In genomic region chr6:49211596-49211995, GRCm38 (mm10) we compare ENCODE assay signal across 10 mouse cellular contexts. TPM values are rescaled to one million over a fixed set of nuclear protein-coding genes. Genes with fewer than 3 reads are reported as not detected.
DNase-seq lines count a peak whose midpoint lies in the region; ATAC-seq and TF ChIP-seq lines count a peak whose summit lies in the region.
"Had no signal": no experiment of that assay in that cellular context is flagged by ENCODE, and none has a peak within 500 bp of the region (broad histone marks: within the 10 kb centered on the region; RNA-seq: fewer than 3 reads in every experiment).

No protein-coding gene starts in this region.

- WGBS in hindbrain, embryonic 11.5 days = 31% methylated on average over 5 of the region's 5 CpGs
- 35% methylated on average over 5 of the region's 5 CpGs for WGBS in hindbrain, postnatal 0 days
- WGBS in embryonic facial prominence, embryonic 13.5 days = 12% methylated on average over 5 of the region's 5 CpGs
- 31% methylated on average over 5 of the region's 5 CpGs for WGBS in hindbrain, embryonic 14.5 days
- 15% methylated on average over 5 of the region's 5 CpGs for WGBS in midbrain, embryonic 12.5 days

- H3K4me3 ChIP-seq in hindbrain, embryonic 11.5 days (ENCODE audit: low read depth, low read length) = 0 out of 2 replicates have a peak overlapping the region, but pooled peaks have one; percentile 13
- no peak overlapping the region for H3K4me3 ChIP-seq in hindbrain, postnatal 0 days (ENCODE audit: low read length)
- H3K4me3 ChIP-seq in embryonic facial prominence, embryonic 13.5 days = no peak overlapping the region
- peak overlapping the region; percentile 11 for H3K4me3 ChIP-seq in hindbrain, embryonic 14.5 days (replicated peaks; ENCODE audit: low read length)
- H3K4me3 ChIP-seq in midbrain, embryonic 12.5 days = peak overlapping the region; percentile 27
- no peak overlapping the region for H3K4me3 ChIP-seq in left cerebral cortex, adult 2 months

- H3K9me3 ChIP-seq in hindbrain, embryonic 11.5 days (ENCODE audit: control insufficient read depth, low read length) = no peaks in the 10 kb centered on the region
- H3K9me3 ChIP-seq in hindbrain, postnatal 0 days (ENCODE audit: low read length) = no peaks in the 10 kb centered on the region
- no peaks in the 10 kb centered on the region for H3K9me3 ChIP-seq in embryonic facial prominence, embryonic 13.5 days
- no peaks in the 10 kb centered on the region for H3K9me3 ChIP-seq in hindbrain, embryonic 14.5 days (ENCODE audit: control insufficient read depth, low read length)
- H3K9me3 ChIP-seq in midbrain, embryonic 12.5 days = no peaks in the 10 kb centered on the region

- H3K36me3 ChIP-seq in hindbrain, embryonic 11.5 days (ENCODE audit: control insufficient read depth, insufficient read depth, low read length) = no peaks in the 10 kb centered on the region
- no peaks in the 10 kb centered on the region for H3K36me3 ChIP-seq in hindbrain, postnatal 0 days (ENCODE audit: insufficient read depth, low read length)
- peaks cover 10% of the 10 kb centered on the region for H3K36me3 ChIP-seq in embryonic facial prominence, embryonic 13.5 days
- peaks cover under 1% of the 10 kb centered on the region; the same call in 1 of the 2 replicates for H3K36me3 ChIP-seq in hindbrain, embryonic 14.5 days (replicated peaks; ENCODE audit: control insufficient read depth, insufficient read depth)
- peaks cover 13% of the 10 kb centered on the region for H3K36me3 ChIP-seq in midbrain, embryonic 12.5 days

- no peak for TF ChIP-seq CTCF in hindbrain, postnatal 0 days (IDR thresholded peaks at IDR 0.05; ENCODE audit: low read depth)
- no peak for TF ChIP-seq CTCF in left cerebral cortex, adult 2 months (IDR thresholded peaks at IDR 0.05)

- H3K27me3 ChIP-seq in hindbrain, embryonic 11.5 days (ENCODE audit: control insufficient read depth, insufficient read depth, low read length) = no peaks in the 10 kb centered on the region
- no peaks in the 10 kb centered on the region for H3K27me3 ChIP-seq in hindbrain, postnatal 0 days (ENCODE audit: insufficient read depth, low read length)
- no peaks in the 10 kb centered on the region for H3K27me3 ChIP-seq in embryonic facial prominence, embryonic 13.5 days
- H3K27me3 ChIP-seq in hindbrain, embryonic 14.5 days (ENCODE audit: control insufficient read depth, insufficient read depth, low read length) = no peaks in the 10 kb centered on the region
- no peaks in the 10 kb centered on the region for H3K27me3 ChIP-seq in midbrain, embryonic 12.5 days

- peak overlapping the region; percentile 29; the same call in 1 of the 2 replicates for H3K4me2 ChIP-seq in hindbrain, embryonic 11.5 days (replicated peaks; ENCODE audit: low read depth, low read length)
- no peak overlapping the region for H3K4me2 ChIP-seq in hindbrain, postnatal 0 days (ENCODE audit: low read depth, low read length)
- H3K4me2 ChIP-seq in embryonic facial prominence, embryonic 13.5 days = peak overlapping the region; percentile 68
- H3K4me2 ChIP-seq in hindbrain, embryonic 14.5 days (replicated peaks) = peak overlapping the region; percentile 85
- peak overlapping the region; percentile 92 for H3K4me2 ChIP-seq in midbrain, embryonic 12.5 days (replicated peaks)

- ATAC-seq in hindbrain, embryonic 11.5 days (ENCODE audit: low FRiP score) = no peak
- no peak for ATAC-seq in hindbrain, postnatal 0 days
- no peak for ATAC-seq in embryonic facial prominence, embryonic 13.5 days (ENCODE audit: insufficient number of reproducible peaks, insufficient read depth, low FRiP score, low TSS enrichment, low read depth)
- no peak for ATAC-seq in hindbrain, embryonic 14.5 days (ENCODE audit: low FRiP score)
- no peak for ATAC-seq in midbrain, embryonic 12.5 days (ENCODE audit: low FRiP score, low read depth)
- ATAC-seq: activated CD4-positive, CD25-positive, alpha-beta regulatory T cell, adult 4 months had no signal

- no peak for DNase-seq in hindbrain, embryonic 11.5 days (ENCODE audit: low spot score)
- DNase-seq in hindbrain, postnatal 0 days (ENCODE audit: low spot score) = no peak
- DNase-seq in hindbrain, embryonic 14.5 days (ENCODE audit: low spot score) = no peak
- no peak for DNase-seq in spleen, adult 18-20 months
- DNase-seq in left cerebral cortex, adult 2 months (ENCODE audit: extremely low spot score in 1 of 2, low spot score in 2 of 2) = no peak
- DNase-seq in layer of hippocampus, adult 11-12 months (ENCODE audit: low spot score) = no peak
- DNase-seq: left cerebral cortex, postnatal 4 days had no signal

- peak overlapping the region; percentile 37; the same call in 1 of the 2 replicates for H3K9ac ChIP-seq in hindbrain, embryonic 11.5 days (ENCODE audit: low read depth, low read length)
- no peak overlapping the region for H3K9ac ChIP-seq in hindbrain, postnatal 0 days (replicated peaks; ENCODE audit: low read length)
- no peak overlapping the region for H3K9ac ChIP-seq in embryonic facial prominence, embryonic 13.5 days
- peak overlapping the region; percentile 11; the same call in 1 of the 2 replicates for H3K9ac ChIP-seq in hindbrain, embryonic 14.5 days
- peak overlapping the region; percentile 39; the same call in 1 of the 2 replicates for H3K9ac ChIP-seq in midbrain, embryonic 12.5 days (replicated peaks)

- peak overlapping the region; percentile 24; the same call in 1 of the 2 replicates for H3K27ac ChIP-seq in hindbrain, embryonic 11.5 days (ENCODE audit: low read depth, low read length)
- H3K27ac ChIP-seq in hindbrain, postnatal 0 days = no peak overlapping the region
- peak overlapping the region; percentile 92 for H3K27ac ChIP-seq in embryonic facial prominence, embryonic 13.5 days
- H3K27ac ChIP-seq in hindbrain, embryonic 14.5 days = no peak overlapping the region
- no peak overlapping the region for H3K27ac ChIP-seq in midbrain, embryonic 12.5 days (replicated peaks)
- no peak overlapping the region for H3K27ac ChIP-seq in left cerebral cortex, adult 2 months

- intact Hi-C loops in left cerebral cortex, adult 2 months (cut with DNase I) = no loop called here

- H3K4me1 ChIP-seq in hindbrain, embryonic 11.5 days (replicated peaks; ENCODE audit: control insufficient read depth, insufficient read depth, low read length) = peaks cover 10% of the 10 kb centered on the region; the same call in 1 of the 2 replicates
- peaks cover 12% of the 10 kb centered on the region for H3K4me1 ChIP-seq in hindbrain, postnatal 0 days (ENCODE audit: insufficient read depth, low read length)
- peaks cover 52% of the 10 kb centered on the region for H3K4me1 ChIP-seq in embryonic facial prominence, embryonic 13.5 days
- H3K4me1 ChIP-seq in hindbrain, embryonic 14.5 days (replicated peaks; ENCODE audit: control insufficient read depth, insufficient read depth, low read length) = peaks cover 35% of the 10 kb centered on the region
- peaks cover 36% of the 10 kb centered on the region for H3K4me1 ChIP-seq in midbrain, embryonic 12.5 days

RNA-seq across cellular contexts. Expression of gene Igf2bp3, which starts 3.2 kb away (rescaled TPM):
- 132 and 133 TPM in 2 replicates for polyA plus RNA-seq in hindbrain, embryonic 11.5 days (2014; fragmentation: Nextera tagmentation; extraction: Ambion mirVana)
- 8.9 and 13.3 TPM in 2 replicates for total RNA-seq in hindbrain, postnatal 0 days (2014; rRNA removed)
- 16.1 and 16.6 TPM in 2 replicates for polyA plus RNA-seq in hindbrain, postnatal 0 days (2015; fragmentation: Nextera tagmentation; extraction: Ambion mirVana)
- 69.9 and 75.5 TPM in 2 replicates for polyA plus RNA-seq in embryonic facial prominence, embryonic 13.5 days (2015; fragmentation: Nextera tagmentation; extraction: Ambion mirVana)
- 25.4 and 30.4 TPM in 2 replicates for polyA plus RNA-seq in hindbrain, embryonic 14.5 days (2014; fragmentation: Nextera tagmentation; extraction: Ambion mirVana)
- 114 and 122 TPM in 2 replicates for polyA plus RNA-seq in midbrain, embryonic 12.5 days (2016; fragmentation: Nextera tagmentation; extraction: Ambion mirVana)
- total RNA-seq in left cerebral cortex, adult 2 months (2021) = under 1 TPM in 1 of 2 experiments, not detected in 1; 0.35 TPM

RNA-seq across cellular contexts. Expression of gene Tra2a, which starts 52.2 kb away (rescaled TPM):
- polyA plus RNA-seq in hindbrain, embryonic 11.5 days (2014; fragmentation: Nextera tagmentation; extraction: Ambion mirVana) = 56.7 and 82.9 TPM in 2 replicates
- total RNA-seq in hindbrain, postnatal 0 days (2014; rRNA removed) = 54.3 and 60.9 TPM in 2 replicates
- polyA plus RNA-seq in hindbrain, postnatal 0 days (2015; fragmentation: Nextera tagmentation; extraction: Ambion mirVana) = 43.0 and 44.6 TPM in 2 replicates
- polyA plus RNA-seq in embryonic facial prominence, embryonic 13.5 days (2015; fragmentation: Nextera tagmentation; extraction: Ambion mirVana) = 136 and 143 TPM in 2 replicates
- polyA plus RNA-seq in hindbrain, embryonic 14.5 days (2014; fragmentation: Nextera tagmentation; extraction: Ambion mirVana) = 42.3 and 44.5 TPM in 2 replicates
- 160 and 162 TPM in 2 replicates for polyA plus RNA-seq in midbrain, embryonic 12.5 days (2016; fragmentation: Nextera tagmentation; extraction: Ambion mirVana)
- 10 to 100 TPM; 75.5 to 90.0 TPM for total RNA-seq in left cerebral cortex, adult 2 months (2021)

Comparison
In these comparisons a context has a peak if more than half of its experiments do, and no peak if none do; other contexts are left out.
1. H3K27ac ChIP-seq: peak in hindbrain, embryonic 11.5 days (single experiment) and embryonic facial prominence, embryonic 13.5 days (single experiment); none in hindbrain, postnatal 0 days (single experiment), hindbrain, embryonic 14.5 days (single experiment), midbrain, embryonic 12.5 days (single experiment) and left cerebral cortex, adult 2 months (single experiment).
2. H3K4me3 ChIP-seq: peak in hindbrain, embryonic 11.5 days (single experiment), hindbrain, embryonic 14.5 days (single experiment) and midbrain, embryonic 12.5 days (single experiment); none in hindbrain, postnatal 0 days (single experiment), embryonic facial prominence, embryonic 13.5 days (single experiment) and left cerebral cortex, adult 2 months (single experiment).
3. H3K9ac ChIP-seq: peak in hindbrain, embryonic 11.5 days (single experiment), hindbrain, embryonic 14.5 days (single experiment) and midbrain, embryonic 12.5 days (single experiment); none in hindbrain, postnatal 0 days (single experiment) and embryonic facial prominence, embryonic 13.5 days (single experiment).